Mouse (Mus musculus) CH12.LX (cell line): ENCODE data around the gene Ptprk. TPM values are rescaled to one million over a fixed set of nuclear protein-coding genes. Genes with fewer than 3 reads are reported as not detected.

Experiments used
- DNase-seq: peaks from one replicate; pipeline ENCODE4 v3.0.0-alpha.2; 2013; ENCODE audit errors: extremely low read depth
- H3K27ac ChIP-seq: 2 replicates; pipeline ENCODE4 v1.5.1; 2012; ENCODE audit warnings: low read depth, mild to moderate bottlenecking, control low read depth, moderate library complexity; ENCODE audit not compliant: insufficient read depth
- H3K27me3 ChIP-seq: replicated peaks from 2 replicates; pipeline ENCODE3; 2012; ENCODE audit warnings: inconsistent platforms
- H3K36me3 ChIP-seq, 2 experiments: replicated peaks in 1 of 2; 2 replicates each; pipeline versions ENCODE3 to v1.6.1; 2012; ENCODE audit warnings: inconsistent platforms in 1 of 2, low read length in 1 of 2, mild to moderate bottlenecking in 1 of 2, mixed read lengths in 1 of 2, moderate library complexity in 1 of 2; ENCODE audit not compliant: control insufficient read depth in 1 of 2, insufficient read depth in 1 of 2
- H3K4me1 ChIP-seq, 2 experiments: 2 replicates each; pipeline ENCODE4 v1.6.1; 2012; ENCODE audit warnings: inconsistent platforms in 1 of 2, moderate library complexity in 1 of 2; ENCODE audit not compliant: insufficient read depth in 2 of 2, control insufficient read depth in 1 of 2
- H3K4me2 ChIP-seq: 2 replicates; pipeline ENCODE4 v1.6.1; 2012; ENCODE audit warnings: low read depth, mild to moderate bottlenecking, control low read depth; ENCODE audit not compliant: poor library complexity, insufficient read depth, severe bottlenecking
- H3K4me3 ChIP-seq, 3 experiments: fragments of 150-350 bp in 1 of 3; sonication (generic) in 1 of 3; replicated peaks in 1 of 3; 2 replicates each; pipeline versions ENCODE3 to v1.5.1; 2011 to 2012; ENCODE audit warnings: low read depth in 2 of 3, low read length in 2 of 3, mild to moderate bottlenecking in 2 of 3, moderate library complexity in 2 of 3, control low read depth in 1 of 3, improper control_type of control experiment in 1 of 3, inconsistent platforms in 1 of 3, mixed read lengths in 1 of 3; ENCODE audit not compliant: poor library complexity in 1 of 3
- H3K79me2 ChIP-seq: replicated peaks from 2 replicates; pipeline ENCODE4 v1.6.1; 2012; ENCODE audit warnings: mild to moderate bottlenecking, moderate library complexity; ENCODE audit not compliant: control insufficient read depth, poor library complexity, insufficient read depth, severe bottlenecking; ENCODE audit errors: extremely low read depth
- H3K9ac ChIP-seq: 2 replicates; pipeline ENCODE4 v1.6.1; 2012; ENCODE audit warnings: low read depth, mild to moderate bottlenecking, control low read depth, moderate library complexity; ENCODE audit not compliant: insufficient read depth
- H3K9me3 ChIP-seq: replicated peaks from 2 replicates; pipeline ENCODE3; 2012; ENCODE audit warnings: low read length, inconsistent platforms, mixed read lengths
- CHD1 ChIP-seq: IDR thresholded peaks from 2 replicates; pipeline ENCODE4 v1.6.1; 2012; ENCODE audit warnings: low read depth, low read length, improper control_type of control experiment, inconsistent platforms
- CHD2 ChIP-seq: IDR thresholded peaks from 2 replicates; pipeline ENCODE4 v1.6.1; 2011; ENCODE audit warnings: low read length, improper control_type of control experiment
- ETS1 ChIP-seq: conservative IDR thresholded peaks from 2 replicates; pipeline ENCODE4 v1.6.1; 2012; ENCODE audit warnings: low read depth, mild to moderate bottlenecking, inconsistent platforms, low read length, improper control_type of control experiment, moderate library complexity
- IRF4 ChIP-seq: IDR thresholded peaks from 2 replicates; pipeline ENCODE4 v1.6.1; 2014; ENCODE audit warnings: low read depth, mild to moderate bottlenecking, inconsistent platforms, low read length, improper control_type of control experiment
- MAFK ChIP-seq: IDR thresholded peaks from 2 replicates; pipeline ENCODE4 v1.6.1; 2011; ENCODE audit warnings: low read length, improper control_type of control experiment; ENCODE audit not compliant: insufficient replicate concordance
- MEF2A ChIP-seq: IDR thresholded peaks from 2 replicates; pipeline ENCODE4 v1.6.1; 2014; ENCODE audit warnings: low read depth, mild to moderate bottlenecking, inconsistent platforms, low read length, improper control_type of control experiment, borderline replicate concordance
- MYC ChIP-seq: IDR thresholded peaks from 2 replicates; pipeline ENCODE4 v1.6.1; 2011; ENCODE audit warnings: low read depth, mild to moderate bottlenecking, improper control_type of control experiment, low read length
- NELFE ChIP-seq: IDR thresholded peaks from 2 replicates; pipeline ENCODE4 v1.6.1; 2011; ENCODE audit warnings: low read depth, low read length, improper control_type of control experiment
- POLR2AphosphoS2 ChIP-seq: IDR thresholded peaks from 2 replicates; pipeline ENCODE4 v1.6.1; 2011; ENCODE audit warnings: low read depth, low read length, improper control_type of control experiment
- SIN3A ChIP-seq: IDR thresholded peaks from 2 replicates; pipeline ENCODE4 v1.6.1; 2012; ENCODE audit warnings: low read length, improper control_type of control experiment, inconsistent platforms
- SMC3 ChIP-seq: IDR thresholded peaks from 2 replicates; pipeline ENCODE4 v1.6.1; 2011; ENCODE audit warnings: low read depth, low read length, improper control_type of control experiment
- USF1 ChIP-seq: IDR thresholded peaks from 2 replicates; pipeline ENCODE4 v1.6.1; 2014; ENCODE audit warnings: low read depth, mild to moderate bottlenecking, inconsistent platforms, low read length, improper control_type of control experiment
- ZC3H11A ChIP-seq: IDR thresholded peaks from 2 replicates; pipeline ENCODE4 v1.6.1; 2012; ENCODE audit warnings: low read depth, mild to moderate bottlenecking, inconsistent platforms, low read length, improper control_type of control experiment
- ZKSCAN1 ChIP-seq: IDR thresholded peaks from 2 replicates; pipeline ENCODE4 v1.6.1; 2012; ENCODE audit warnings: low read depth, inconsistent platforms, low read length, improper control_type of control experiment, borderline replicate concordance
- ZMIZ1 ChIP-seq: IDR thresholded peaks from 2 replicates; pipeline ENCODE4 v1.6.1; 2012; ENCODE audit warnings: low read depth, mild to moderate bottlenecking, inconsistent platforms, low read length, improper control_type of control experiment
- dilution Hi-C: fragments of 300-500 bp; cut with MboI; formaldehyde crosslinking; loops from 2 replicates; pipeline ENCODE4 v1.14.3; 2020; ENCODE audit warnings: low sequenced_read_pairs; ENCODE audit not compliant: extremely low pct_unique_long_range_greater_than_20kb, extremely low pct_ligation_motif_present
- in situ Hi-C: fragments of 300-500 bp; cut with MboI; formaldehyde crosslinking; loops from 3 replicates; pipeline ENCODE4 v1.14.3; 2019; ENCODE audit warnings: low sequenced_read_pairs, low pct_ligation_motif_present, low pct_unique_long_range_greater_than_20kb, mixed read lengths
- polyA plus RNA-seq: library from polyadenylated mRNA; unstranded; fragments of >175 nt; gene quantifications from 2 replicates; pipeline ENCODE4 v1.2.1, GENCODE M21; 2012; ENCODE audit warnings: low read depth; ENCODE audit not compliant: insufficient read length
- total RNA-seq, 2 experiments: library from RNA; depleted of rRNA; stranded (reverse); fragments of 300-350 nt in 1 of 2; fragments of >200 nt in 1 of 2; gene quantifications; 2 replicates each; pipeline ENCODE4 v1.2.3; 2012 to 2014

The Ptprk gene
- total and polyA plus RNA-seq, 3 experiments = not detected

DNA sequence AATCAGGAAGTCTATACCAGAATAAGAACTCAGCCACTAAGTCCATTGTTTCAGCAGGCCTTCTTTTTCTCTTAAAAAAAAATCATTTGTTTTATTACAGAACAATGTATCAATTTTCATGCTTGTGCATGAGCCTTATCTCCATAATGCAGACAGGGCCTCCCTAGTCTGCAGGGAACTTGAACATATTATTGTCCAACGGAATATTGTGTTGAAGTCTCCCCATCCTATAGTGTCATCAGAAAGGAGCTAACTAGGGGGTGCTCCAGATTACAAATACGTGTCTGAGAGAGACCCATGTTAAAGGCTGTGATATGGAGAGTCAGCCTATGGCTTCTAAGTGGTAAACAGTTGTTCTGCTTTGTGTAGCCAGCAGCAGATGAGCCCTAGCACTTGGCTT, 543.4 kb downstream of the Ptprk start:
- no peak for TF ChIP-seq CHD2
- in situ Hi-C loops (no loop called here), dilution Hi-C loops (no loop called here)
- no peak overlapping the region for H3K9ac ChIP-seq
- H3K4me1 ChIP-seq = no peaks in the 10 kb centered on the region
- no peaks in the 10 kb centered on the region for H3K27me3 ChIP-seq
- DNase-seq = no peak
- no peak overlapping the region for H3K4me2 ChIP-seq
- no peak overlapping the region for H3K4me3 ChIP-seq
- H3K9me3 ChIP-seq = peaks cover 2% of the 10 kb centered on the region
- H3K27ac ChIP-seq = no peak overlapping the region
- no peaks in the 10 kb centered on the region for H3K79me2 ChIP-seq
- no peaks in the 10 kb centered on the region for H3K36me3 ChIP-seq

GRCm38 (mm10) chr10:28619415-28619814, 544.8 kb downstream of the Ptprk start:
- no peak for DNase-seq
- no peak overlapping the region for H3K4me3 ChIP-seq
- H3K9me3 ChIP-seq = peaks cover 2% of the 10 kb centered on the region
- no peak overlapping the region for H3K27ac ChIP-seq
- in situ Hi-C loops = no loop called here
- no peak overlapping the region for H3K9ac ChIP-seq
- H3K27me3 ChIP-seq = no peaks in the 10 kb centered on the region
- TF ChIP-seq MYC = no peak
- no peak for TF ChIP-seq SMC3
- TF ChIP-seq USF1 = no peak
- no peak for TF ChIP-seq CHD1
- TF ChIP-seq NELFE = no peak
- H3K4me2 ChIP-seq = no peak overlapping the region
- H3K4me1 ChIP-seq = no peaks in the 10 kb centered on the region
- no peaks in the 10 kb centered on the region for H3K36me3 ChIP-seq
- H3K79me2 ChIP-seq = no peaks in the 10 kb centered on the region
- dilution Hi-C loops = no loop called here

- in situ Hi-C loops (no loop called here), dilution Hi-C loops (no loop called here)
- DNase-seq = no peak
Measured at GRCm38 (mm10) chr10:28636096-28636495, 561.5 kb downstream of the Ptprk start.

More at GRCm38 (mm10) chr10:28636096-28636495, 561.5 kb downstream of the Ptprk start:
- Histone ChIP-seq H3K4me2 (no peak overlapping the region), H3K9me3 (peaks cover 6% of the 10 kb centered on the region), H3K79me2 (no peaks in the 10 kb centered on the region), H3K27me3 (no peaks in the 10 kb centered on the region), H3K27ac (no peak overlapping the region), H3K4me1 (no peaks in the 10 kb centered on the region), H3K36me3 (no peaks in the 10 kb centered on the region), H3K4me3 (no peak overlapping the region), H3K9ac (no peak overlapping the region)
- TF ChIP-seq ZKSCAN1 (no peak), ZC3H11A (no peak), IRF4 (no peak), MEF2A (no peak), ETS1 (no peak), CHD1 (no peak), POLR2AphosphoS2 (no peak), SIN3A (no peak), MAFK (no peak), ZMIZ1 (no peak)
